Mouse (Mus musculus) limb, embryonic 12.5 days (tissue): ENCODE data around the gene Col25a1. TPM values are rescaled to one million over a fixed set of nuclear protein-coding genes. Genes with fewer than 3 reads are reported as not detected.
A peak's percentile ranks its signal among the peaks of the same experiment; 100 is the strongest.

Experiments used
- ATAC-seq: fragments of 200-750 bp; cut with Nextera tagmentation; 2 replicates; pipeline ENCODE4 v1.8.0; 2017; ENCODE audit warnings: low read depth, moderate TSS enrichment; ENCODE audit not compliant: insufficient number of reproducible peaks, insufficient read depth, low FRiP score, low TSS enrichment
- H3K27ac ChIP-seq: fragments of 300-500 bp; sonication (generic); 2 replicates; pipeline ENCODE4 v1.5.1; 2016; ENCODE audit warnings: mild to moderate bottlenecking, moderate library complexity
- H3K27me3 ChIP-seq: fragments of 300-500 bp; sonication (generic); 2 replicates; pipeline ENCODE4 v1.6.1; 2016; ENCODE audit warnings: mild to moderate bottlenecking, moderate library complexity
- H3K36me3 ChIP-seq: fragments of 300-500 bp; sonication (generic); 2 replicates; pipeline ENCODE4 v1.6.1; 2016; ENCODE audit warnings: mild to moderate bottlenecking, moderate library complexity
- H3K4me1 ChIP-seq: fragments of 300-500 bp; sonication (generic); replicated peaks from 2 replicates; pipeline ENCODE4 v1.6.1; 2016
- H3K4me2 ChIP-seq: fragments of 300-500 bp; sonication (generic); 2 replicates; pipeline ENCODE4 v1.6.1; 2016; ENCODE audit warnings: mild to moderate bottlenecking, moderate library complexity
- H3K4me3 ChIP-seq: fragments of 300-500 bp; sonication (generic); replicated peaks from 2 replicates; pipeline ENCODE4 v1.5.1; 2016; ENCODE audit warnings: mild to moderate bottlenecking
- H3K9ac ChIP-seq: fragments of 300-500 bp; sonication (generic); replicated peaks from 2 replicates; pipeline ENCODE4 v1.6.1; 2016; ENCODE audit warnings: mild to moderate bottlenecking, moderate library complexity
- H3K9me3 ChIP-seq: fragments of 300-500 bp; sonication (generic); 2 replicates; pipeline ENCODE4 v1.6.1; 2016; ENCODE audit warnings: mild to moderate bottlenecking, moderate library complexity
- WGBS: fragments of 180-500 bp; shearing (Covaris S2); methylation state at CpG from one replicate; pipeline ENCODE4 v1.1.7; 2016; 5-methylcytosine and 5-hydroxymethylcytosine counted together
- polyA plus RNA-seq: library from polyadenylated mRNA; unstranded; fragments of >200 nt; fragmentation: Nextera tagmentation; extraction: Ambion mirVana; gene quantifications from 2 replicates; pipeline ENCODE4 v1.2.1, GENCODE M21; 2016

The Col25a1 gene
- polyA plus RNA-seq, result 35.9 and 43.2 TPM in 2 replicates

- no peaks in the 10 kb centered on the region for H3K36me3 ChIP-seq
- WGBS, result 80% methylated on average over 8 of the region's 8 CpGs
- H3K4me2 ChIP-seq, result no peak within 1 kb of the TSS
- no peaks in the 10 kb centered on the region for H3K9me3 ChIP-seq
- no peak within 1 kb of the TSS for H3K9ac ChIP-seq
- no peak within 1 kb of the TSS for H3K27ac ChIP-seq
- no peak for ATAC-seq
- H3K27me3 ChIP-seq, result no peaks in the 10 kb centered on the region
- peaks cover 28% of the 10 kb centered on the region for H3K4me1 ChIP-seq
- no peak within 1 kb of the TSS for H3K4me3 ChIP-seq
These were observed at the start of gene Col25a1 for GRCm38 (mm10) chr3:130131201-130131600. Gene Col25a1 (plus strand): TSS chr3:130131501.

- H3K9ac ChIP-seq, result no peak overlapping the region
- no peak overlapping the region for H3K4me3 ChIP-seq
- ATAC-seq, result no peak
- no peak overlapping the region for H3K27ac ChIP-seq
- H3K36me3 ChIP-seq, result no peaks in the 10 kb centered on the region
- WGBS, result 83% methylated on average over 2 of the region's 2 CpGs
- H3K27me3 ChIP-seq, result no peaks in the 10 kb centered on the region
- H3K4me1 ChIP-seq, result peaks cover 20% of the 10 kb centered on the region
- H3K4me2 ChIP-seq, result no peak overlapping the region
- no peaks in the 10 kb centered on the region for H3K9me3 ChIP-seq
These were observed 48.0 kb upstream of the Col25a1 start for GRCm38 (mm10) chr3:130083312-130083711.

- 36% methylated on average over 13 of the region's 13 CpGs for WGBS
- Histone ChIP-seq H3K27me3 (peaks cover 2% of the 10 kb centered on the region; the same call in 1 of the 2 replicates), H3K4me2 (peak overlapping the region; percentile 47), H3K9me3 (no peaks in the 10 kb centered on the region), H3K36me3 (no peaks in the 10 kb centered on the region), H3K9ac (no peak overlapping the region), H3K4me1 (peaks cover 20% of the 10 kb centered on the region), H3K4me3 (no peak overlapping the region), H3K27ac (peak overlapping the region; percentile 84)
- ATAC-seq, result peak; percentile 79
These were observed 44.8 kb upstream of the Col25a1 start for GRCm38 (mm10) chr3:130086372-130087080.

GRCm38 (mm10) chr3:130087466-130087865, 43.8 kb upstream of the Col25a1 start:
- H3K9ac ChIP-seq, result no peak overlapping the region
- ATAC-seq, result no peak
- WGBS, result 77% methylated on average over 9 of the region's 9 CpGs
- no peak overlapping the region for H3K4me2 ChIP-seq
- H3K27me3 ChIP-seq, result peaks cover 2% of the 10 kb centered on the region; the same call in 1 of the 2 replicates
- peaks cover 20% of the 10 kb centered on the region for H3K4me1 ChIP-seq
- H3K36me3 ChIP-seq, result no peaks in the 10 kb centered on the region
- peak overlapping the region; percentile 84; the same call in 1 of the 2 replicates for H3K27ac ChIP-seq
- H3K9me3 ChIP-seq, result no peaks in the 10 kb centered on the region
- H3K4me3 ChIP-seq, result no peak overlapping the region

- no peak overlapping the region for H3K4me3 ChIP-seq
These were observed 42.6 kb upstream of the Col25a1 start for GRCm38 (mm10) chr3:130088654-130089053.

GRCm38 (mm10) chr3:130090460-130090859, 40.8 kb upstream of the Col25a1 start:
- ATAC-seq, result no peak

More at GRCm38 (mm10) chr3:130088654-130089053, 42.6 kb upstream of the Col25a1 start:
- H3K4me1 ChIP-seq, result peaks cover 20% of the 10 kb centered on the region
- H3K4me2 ChIP-seq, result no peak overlapping the region
- no peak for ATAC-seq
- no peak overlapping the region for H3K27ac ChIP-seq
- WGBS, result 92% methylated on average over 9 of the region's 9 CpGs
- peaks cover 2% of the 10 kb centered on the region; the same call in 1 of the 2 replicates for H3K27me3 ChIP-seq
- H3K36me3 ChIP-seq, result no peaks in the 10 kb centered on the region
- no peaks in the 10 kb centered on the region for H3K9me3 ChIP-seq
- H3K9ac ChIP-seq, result no peak overlapping the region

GRCm38 (mm10) chr3:130094125-130094704, 37.1 kb upstream of the Col25a1 start:
- no peaks in the 10 kb centered on the region for H3K4me1 ChIP-seq
- WGBS, result 75% methylated on average over 5 of the region's 5 CpGs
- H3K9ac ChIP-seq, result no peak overlapping the region
- no peaks in the 10 kb centered on the region for H3K9me3 ChIP-seq
- no peaks in the 10 kb centered on the region for H3K36me3 ChIP-seq
- no peak overlapping the region for H3K27ac ChIP-seq
- H3K4me3 ChIP-seq, result no peak overlapping the region
- H3K27me3 ChIP-seq, result peaks cover 2% of the 10 kb centered on the region; the same call in 1 of the 2 replicates
- no peak for ATAC-seq
- H3K4me2 ChIP-seq, result no peak overlapping the region

More at GRCm38 (mm10) chr3:130090460-130090859, 40.8 kb upstream of the Col25a1 start:
- no peak overlapping the region for H3K9ac ChIP-seq
- H3K4me3 ChIP-seq, result no peak overlapping the region
- peaks cover 2% of the 10 kb centered on the region; the same call in 1 of the 2 replicates for H3K27me3 ChIP-seq
- H3K27ac ChIP-seq, result no peak overlapping the region
- peaks cover 20% of the 10 kb centered on the region for H3K4me1 ChIP-seq
- no peaks in the 10 kb centered on the region for H3K9me3 ChIP-seq
- no peak overlapping the region for H3K4me2 ChIP-seq
- 82% methylated on average over 9 of the region's 9 CpGs for WGBS
- no peaks in the 10 kb centered on the region for H3K36me3 ChIP-seq

- no peak for ATAC-seq
- Histone ChIP-seq H3K9ac (no peak overlapping the region), H3K4me3 (no peak overlapping the region), H3K27ac (no peak overlapping the region), H3K27me3 (peaks cover 2% of the 10 kb centered on the region; the same call in 1 of the 2 replicates), H3K36me3 (no peaks in the 10 kb centered on the region), H3K4me1 (no peaks in the 10 kb centered on the region), H3K9me3 (no peaks in the 10 kb centered on the region), H3K4me2 (no peak overlapping the region)
- 44% methylated on average over 5 of the region's 5 CpGs for WGBS
These were observed 36.0 kb upstream of the Col25a1 start for GRCm38 (mm10) chr3:130095160-130095781.

- Histone ChIP-seq H3K36me3 (no peaks in the 10 kb centered on the region), H3K4me2 (no peak overlapping the region), H3K9me3 (no peaks in the 10 kb centered on the region), H3K4me3 (no peak overlapping the region), H3K27ac (no peak overlapping the region), H3K27me3 (no peaks in the 10 kb centered on the region), H3K9ac (no peak overlapping the region), H3K4me1 (peaks cover 16% of the 10 kb centered on the region; the same call in 1 of the 2 replicates)
- ATAC-seq, result no peak
- 76% methylated on average over 8 of the region's 8 CpGs for WGBS
These were observed 27.8 kb upstream of the Col25a1 start for GRCm38 (mm10) chr3:130103486-130103885.

GRCm38 (mm10) chr3:130104471-130104870, 26.8 kb upstream of the Col25a1 start:
- no peaks in the 10 kb centered on the region for H3K27me3 ChIP-seq
- H3K9me3 ChIP-seq, result no peaks in the 10 kb centered on the region
- no peak overlapping the region for H3K9ac ChIP-seq
- H3K4me3 ChIP-seq, result no peak overlapping the region
- 23% methylated on average over 9 of the region's 9 CpGs for WGBS
- 0 out of 2 replicates have a peak overlapping the region, but pooled peaks have one; percentile 37 for H3K27ac ChIP-seq
- peaks cover 16% of the 10 kb centered on the region; the same call in 1 of the 2 replicates for H3K4me1 ChIP-seq
- peak overlapping the region; percentile 41 for H3K4me2 ChIP-seq
- no peak for ATAC-seq
- no peaks in the 10 kb centered on the region for H3K36me3 ChIP-seq

- Histone ChIP-seq H3K36me3 (no peaks in the 10 kb centered on the region), H3K27me3 (no peaks in the 10 kb centered on the region), H3K27ac (no peak overlapping the region), H3K4me3 (no peak overlapping the region), H3K4me1 (no peaks in the 10 kb centered on the region), H3K9ac (no peak overlapping the region), H3K9me3 (no peaks in the 10 kb centered on the region), H3K4me2 (no peak overlapping the region)
- no peak for ATAC-seq
- 41% methylated on average over 6 of the region's 6 CpGs for WGBS
These were observed 14.4 kb upstream of the Col25a1 start for GRCm38 (mm10) chr3:130116886-130117285.
